Mouse (Mus musculus): Measurements from ENCODE around the gene Olfr506. TPM values are rescaled to one million over a fixed set of nuclear protein-coding genes. Genes with fewer than 3 reads are reported as not detected.

The Olfr506 gene
- polyA plus RNA-seq (2017; shearing (Covaris generic)): under 1 TPM; 0.13 to 0.61 TPM

DNA sequence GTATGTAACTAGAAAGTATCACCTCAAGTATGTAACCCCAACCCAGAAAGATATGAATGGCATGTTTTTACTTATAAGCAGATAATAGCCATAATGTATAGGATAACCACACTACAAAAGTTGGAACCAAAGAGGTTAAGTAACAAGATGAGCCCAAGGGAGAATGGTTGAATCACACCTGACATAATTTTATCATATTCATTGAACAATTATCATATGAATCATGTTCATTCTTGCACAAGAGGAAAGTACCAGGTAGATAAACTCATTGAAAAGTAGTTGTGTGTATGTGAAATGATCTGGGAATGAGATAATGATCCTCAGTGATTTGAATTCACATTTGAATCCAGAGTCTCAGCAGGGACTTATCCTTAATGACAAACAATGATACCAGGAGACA lies at the start of gene Olfr506:
Gene Olfr506 (plus strand): TSS at position 301 of the 400 bp plus-strand sequence.

DNA sequence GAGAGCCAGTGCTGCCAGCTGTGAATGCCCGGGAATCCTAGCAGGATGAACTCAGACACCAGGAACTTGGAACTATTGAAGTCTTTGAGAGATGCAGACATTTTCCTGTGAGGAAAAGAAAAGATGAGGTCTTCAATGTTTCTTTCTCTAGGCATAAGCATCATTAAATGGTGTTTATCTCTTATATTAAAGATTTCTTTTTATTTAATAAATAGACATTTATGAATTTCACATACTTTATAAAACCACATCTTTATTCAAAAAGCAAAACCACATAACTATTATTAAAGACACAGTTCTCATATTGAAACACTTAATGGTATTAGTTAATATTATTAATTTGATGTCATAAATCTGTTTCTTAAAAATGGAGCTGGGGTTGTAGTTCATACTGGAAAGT lies 44.9 kb upstream of the Olfr506 start, which contains the start of gene Olfr504:
Gene Olfr504 (minus strand): TSS at position 101 of the 400 bp plus-strand sequence.

DNA sequence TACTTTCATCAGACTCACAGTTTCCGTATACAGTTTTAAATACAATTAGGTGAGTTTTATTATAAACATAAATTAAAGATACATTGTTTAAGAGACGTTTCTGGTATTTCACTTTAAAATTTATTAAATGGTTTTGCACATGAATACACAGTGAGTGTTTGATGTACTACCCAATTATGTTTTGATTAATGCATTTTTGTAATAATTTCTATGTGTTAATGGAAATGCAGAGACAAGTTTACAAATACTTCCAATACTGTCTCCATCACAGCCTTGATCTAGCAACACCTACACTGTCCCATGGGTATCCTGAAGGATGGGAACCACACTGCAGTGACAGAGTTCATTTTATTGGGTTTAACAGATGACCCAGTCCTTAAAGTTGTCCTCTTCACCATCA lies 10.9 kb downstream of the Olfr506 start, which contains the start of gene Olfr507:
Gene Olfr507 (plus strand): TSS at position 301 of the 400 bp plus-strand sequence.

DNA sequence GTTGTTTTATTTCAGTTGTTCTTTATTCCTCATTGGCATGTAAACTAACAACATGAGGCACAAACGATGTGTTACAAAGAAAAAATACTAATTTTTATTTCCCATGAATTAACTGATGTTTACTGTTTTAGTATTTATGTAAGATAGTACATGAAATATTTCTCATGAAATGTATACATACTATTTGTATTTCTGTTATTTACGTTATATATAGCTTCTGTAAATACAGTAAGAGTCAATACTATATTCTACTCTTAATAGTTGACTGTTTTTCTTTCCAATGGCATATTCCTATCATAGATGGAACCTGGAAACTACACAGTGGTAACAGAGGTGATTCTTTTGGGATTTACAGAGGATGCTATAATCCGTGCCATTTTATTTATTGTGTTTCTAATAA lies 19.1 kb downstream of the Olfr506 start, which contains the start of gene Olfr508:
Gene Olfr508 (plus strand): TSS at position 301 of the 400 bp plus-strand sequence.

DNA sequence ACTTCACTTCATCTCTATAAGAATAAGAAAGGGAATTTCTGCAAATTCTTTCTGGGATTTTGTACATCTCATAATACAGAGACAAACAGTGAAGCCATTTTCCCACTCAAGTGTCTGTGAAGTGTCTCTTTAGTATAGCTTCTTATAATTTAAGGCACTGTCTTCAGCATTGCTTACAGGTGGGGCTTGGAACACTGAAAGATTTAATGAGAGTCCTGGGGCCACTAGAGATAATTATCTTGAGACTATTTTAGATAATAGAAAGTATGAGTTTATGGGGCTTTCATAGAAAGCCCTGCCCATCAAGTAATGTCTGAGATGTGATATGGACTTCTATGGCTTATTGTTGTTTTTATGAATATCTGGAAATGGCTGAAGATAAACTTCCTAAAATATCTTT lies 41.2 kb downstream of the Olfr506 start, which contains the start of gene Olfr509:
Gene Olfr509 (minus strand): TSS at position 101 of the 400 bp plus-strand sequence.

Other genes starting within 250 kb of the Olfr506 start
- gene Olfr494, start 245.5 kb upstream of the Olfr506 start, polyA plus RNA-seq (2017; shearing (Covaris generic)): not detected
- not detected for gene Olfr495, start 217.6 kb upstream of the Olfr506 start, polyA plus RNA-seq (2017; shearing (Covaris generic))
- gene Olfr497, start 190.4 kb upstream of the Olfr506 start, polyA plus RNA-seq (2017; shearing (Covaris generic)): not detected
- gene Olfr498, start 145.5 kb upstream of the Olfr506 start, polyA plus RNA-seq (2017; shearing (Covaris generic)): not detected
- 1 to 10 TPM in 1 of 2 experiments, under 1 TPM in 1; 0.13 to 1.1 TPM for gene Olfr502, start 85.7 kb upstream of the Olfr506 start, polyA plus RNA-seq (2017; shearing (Covaris generic))
- 1 to 10 TPM in 1 of 2 experiments, not detected in 1; 1.2 TPM for gene Olfr503, start 66.3 kb upstream of the Olfr506 start, polyA plus RNA-seq (2017; shearing (Covaris generic))
- gene Olfr504, start 45.0 kb upstream of the Olfr506 start, polyA plus RNA-seq (2017; shearing (Covaris generic)): under 1 TPM in 1 of 2 experiments, not detected in 1; 0.75 TPM
- not detected for gene Olfr507, start 11.0 kb downstream of the Olfr506 start, polyA plus RNA-seq (2017; shearing (Covaris generic))
- not detected for gene Olfr508, start 19.2 kb downstream of the Olfr506 start, polyA plus RNA-seq (2017; shearing (Covaris generic))
- gene Olfr509, start 41.1 kb downstream of the Olfr506 start, polyA plus RNA-seq (2017; shearing (Covaris generic)): under 1 TPM in 1 of 2 experiments, not detected in 1; 0.09 TPM
- gene Olfr510, start 55.6 kb downstream of the Olfr506 start, polyA plus RNA-seq (2017; shearing (Covaris generic)): not detected
- gene Olfr512, start 102.5 kb downstream of the Olfr506 start, polyA plus RNA-seq (2017; shearing (Covaris generic)): not detected
- gene Olfr513, start 140.2 kb downstream of the Olfr506 start, polyA plus RNA-seq (2017; shearing (Covaris generic)): under 1 TPM in 1 of 2 experiments, not detected in 1; 0.18 TPM
- gene Olfr514, start 215.2 kb downstream of the Olfr506 start, polyA plus RNA-seq (2017; shearing (Covaris generic)): not detected
- not detected for gene Olfr516, start 239.7 kb downstream of the Olfr506 start, polyA plus RNA-seq (2017; shearing (Covaris generic))